Mouse (Mus musculus) CH12.LX (cell line): ENCODE results near the gene Pias4. TPM values are rescaled to one million over a fixed set of nuclear protein-coding genes. Genes with fewer than 3 reads are reported as not detected.

ENCODE experiments used
- DNase-seq: peaks from one replicate; pipeline ENCODE4 v3.0.0-alpha.2; 2013; ENCODE audit errors: extremely low read depth
- H3K27ac ChIP-seq: 2 replicates; pipeline ENCODE4 v1.5.1; 2012; ENCODE audit warnings: low read depth, mild to moderate bottlenecking, control low read depth, moderate library complexity; ENCODE audit not compliant: insufficient read depth
- H3K27me3 ChIP-seq: replicated peaks from 2 replicates; pipeline ENCODE3; 2012; ENCODE audit warnings: inconsistent platforms
- H3K36me3 ChIP-seq, 2 experiments: replicated peaks in 1 of 2; 2 replicates each; pipeline versions ENCODE3 to v1.6.1; 2012; ENCODE audit warnings: inconsistent platforms in 1 of 2, low read length in 1 of 2, mild to moderate bottlenecking in 1 of 2, mixed read lengths in 1 of 2, moderate library complexity in 1 of 2; ENCODE audit not compliant: control insufficient read depth in 1 of 2, insufficient read depth in 1 of 2
- H3K4me1 ChIP-seq, 2 experiments: 2 replicates each; pipeline ENCODE4 v1.6.1; 2012; ENCODE audit warnings: inconsistent platforms in 1 of 2, moderate library complexity in 1 of 2; ENCODE audit not compliant: insufficient read depth in 2 of 2, control insufficient read depth in 1 of 2
- H3K4me2 ChIP-seq: 2 replicates; pipeline ENCODE4 v1.6.1; 2012; ENCODE audit warnings: low read depth, mild to moderate bottlenecking, control low read depth; ENCODE audit not compliant: poor library complexity, insufficient read depth, severe bottlenecking
- H3K4me3 ChIP-seq, 3 experiments: fragments of 150-350 bp in 1 of 3; sonication (generic) in 1 of 3; replicated peaks in 1 of 3; 2 replicates each; pipeline versions ENCODE3 to v1.5.1; 2011 to 2012; ENCODE audit warnings: low read depth in 2 of 3, low read length in 2 of 3, mild to moderate bottlenecking in 2 of 3, moderate library complexity in 2 of 3, control low read depth in 1 of 3, improper control_type of control experiment in 1 of 3, inconsistent platforms in 1 of 3, mixed read lengths in 1 of 3; ENCODE audit not compliant: poor library complexity in 1 of 3
- H3K79me2 ChIP-seq: replicated peaks from 2 replicates; pipeline ENCODE4 v1.6.1; 2012; ENCODE audit warnings: mild to moderate bottlenecking, moderate library complexity; ENCODE audit not compliant: control insufficient read depth, poor library complexity, insufficient read depth, severe bottlenecking; ENCODE audit errors: extremely low read depth
- H3K9ac ChIP-seq: 2 replicates; pipeline ENCODE4 v1.6.1; 2012; ENCODE audit warnings: low read depth, mild to moderate bottlenecking, control low read depth, moderate library complexity; ENCODE audit not compliant: insufficient read depth
- H3K9me3 ChIP-seq: replicated peaks from 2 replicates; pipeline ENCODE3; 2012; ENCODE audit warnings: low read length, inconsistent platforms, mixed read lengths
- BHLHE40 ChIP-seq: IDR thresholded peaks from 2 replicates; pipeline ENCODE4 v1.6.1; 2011; ENCODE audit warnings: mild to moderate bottlenecking, low read depth, low read length, improper control_type of control experiment
- CHD1 ChIP-seq: IDR thresholded peaks from 2 replicates; pipeline ENCODE4 v1.6.1; 2012; ENCODE audit warnings: low read depth, low read length, improper control_type of control experiment, inconsistent platforms
- CHD2 ChIP-seq: IDR thresholded peaks from 2 replicates; pipeline ENCODE4 v1.6.1; 2011; ENCODE audit warnings: low read length, improper control_type of control experiment
- CTCF ChIP-seq, 2 experiments: IDR thresholded peaks in 1 of 2; conservative IDR thresholded peaks in 1 of 2; 2 replicates each; pipeline ENCODE4 v1.5.1; 2011 to 2012; ENCODE audit warnings: low read depth in 2 of 2, low read length in 2 of 2, improper control_type of control experiment in 1 of 2, inconsistent platforms in 1 of 2, mild to moderate bottlenecking in 1 of 2, moderate library complexity in 1 of 2
- E2F4 ChIP-seq: IDR thresholded peaks from 2 replicates; pipeline ENCODE4 v1.6.1; 2011; ENCODE audit warnings: low read depth, low read length, improper control_type of control experiment; ENCODE audit not compliant: insufficient replicate concordance
- ELF1 ChIP-seq: IDR thresholded peaks from 2 replicates; pipeline ENCODE4 v1.6.1; 2014; ENCODE audit warnings: low read depth, mild to moderate bottlenecking, inconsistent platforms, low read length, improper control_type of control experiment
- EP300 ChIP-seq: IDR thresholded peaks from 2 replicates; pipeline ENCODE4 v1.6.1; 2011; ENCODE audit warnings: low read length, improper control_type of control experiment
- ETS1 ChIP-seq: conservative IDR thresholded peaks from 2 replicates; pipeline ENCODE4 v1.6.1; 2012; ENCODE audit warnings: low read depth, mild to moderate bottlenecking, inconsistent platforms, low read length, improper control_type of control experiment, moderate library complexity
- GABPA ChIP-seq: IDR thresholded peaks from 2 replicates; pipeline ENCODE4 v1.6.1; 2012; ENCODE audit warnings: low read depth, low read length, improper control_type of control experiment, inconsistent platforms; ENCODE audit not compliant: insufficient replicate concordance
- IRF4 ChIP-seq: IDR thresholded peaks from 2 replicates; pipeline ENCODE4 v1.6.1; 2014; ENCODE audit warnings: low read depth, mild to moderate bottlenecking, inconsistent platforms, low read length, improper control_type of control experiment
- JUND ChIP-seq: conservative IDR thresholded peaks from 2 replicates; pipeline ENCODE4 v1.6.1; 2011; ENCODE audit warnings: low read depth, low read length, improper control_type of control experiment
- KAT2A ChIP-seq: IDR thresholded peaks from 2 replicates; pipeline ENCODE4 v1.6.1; 2012; ENCODE audit warnings: low read length, improper control_type of control experiment, inconsistent platforms; ENCODE audit not compliant: insufficient replicate concordance
- MAFK ChIP-seq: IDR thresholded peaks from 2 replicates; pipeline ENCODE4 v1.6.1; 2011; ENCODE audit warnings: low read length, improper control_type of control experiment; ENCODE audit not compliant: insufficient replicate concordance
- MAX ChIP-seq: IDR thresholded peaks from 2 replicates; pipeline ENCODE4 v1.6.1; 2011; ENCODE audit warnings: low read length, improper control_type of control experiment
- MXI1 ChIP-seq: IDR thresholded peaks from 2 replicates; pipeline ENCODE4 v1.6.1; 2011; ENCODE audit warnings: mild to moderate bottlenecking, low read depth, low read length, improper control_type of control experiment
- MYC ChIP-seq: IDR thresholded peaks from 2 replicates; pipeline ENCODE4 v1.6.1; 2011; ENCODE audit warnings: low read depth, mild to moderate bottlenecking, improper control_type of control experiment, low read length
- NELFE ChIP-seq: IDR thresholded peaks from 2 replicates; pipeline ENCODE4 v1.6.1; 2011; ENCODE audit warnings: low read depth, low read length, improper control_type of control experiment
- NRF1 ChIP-seq: IDR thresholded peaks from 2 replicates; pipeline ENCODE4 v1.6.1; 2014; ENCODE audit warnings: low read depth, mild to moderate bottlenecking, inconsistent platforms, low read length, improper control_type of control experiment, moderate library complexity
- POLR2A ChIP-seq: IDR thresholded peaks from 2 replicates; pipeline ENCODE4 v1.6.1; 2011; ENCODE audit warnings: low read depth, mild to moderate bottlenecking, improper control_type of control experiment, low read length
- RAD21 ChIP-seq: IDR thresholded peaks from 2 replicates; pipeline ENCODE4 v1.6.1; 2011; ENCODE audit warnings: low read depth, mild to moderate bottlenecking, low read length, improper control_type of control experiment, moderate library complexity
- SIN3A ChIP-seq: IDR thresholded peaks from 2 replicates; pipeline ENCODE4 v1.6.1; 2012; ENCODE audit warnings: low read length, improper control_type of control experiment, inconsistent platforms
- TCF12 ChIP-seq: IDR thresholded peaks from 2 replicates; pipeline ENCODE4 v1.6.1; 2014; ENCODE audit warnings: low read depth, mild to moderate bottlenecking, inconsistent platforms, low read length, improper control_type of control experiment
- UBTF ChIP-seq: IDR thresholded peaks from 2 replicates; pipeline ENCODE4 v1.6.1; 2012; ENCODE audit warnings: low read depth, mild to moderate bottlenecking, inconsistent platforms, low read length, improper control_type of control experiment, moderate library complexity
- USF1 ChIP-seq: IDR thresholded peaks from 2 replicates; pipeline ENCODE4 v1.6.1; 2014; ENCODE audit warnings: low read depth, mild to moderate bottlenecking, inconsistent platforms, low read length, improper control_type of control experiment
- USF2 ChIP-seq: conservative IDR thresholded peaks from 2 replicates; pipeline ENCODE4 v1.6.1; 2011; ENCODE audit warnings: low read depth, low read length, improper control_type of control experiment
- ZMIZ1 ChIP-seq: IDR thresholded peaks from 2 replicates; pipeline ENCODE4 v1.6.1; 2012; ENCODE audit warnings: low read depth, mild to moderate bottlenecking, inconsistent platforms, low read length, improper control_type of control experiment
- dilution Hi-C: fragments of 300-500 bp; cut with MboI; formaldehyde crosslinking; loops from 2 replicates; pipeline ENCODE4 v1.14.3; 2020; ENCODE audit warnings: low sequenced_read_pairs; ENCODE audit not compliant: extremely low pct_unique_long_range_greater_than_20kb, extremely low pct_ligation_motif_present
- in situ Hi-C: fragments of 300-500 bp; cut with MboI; formaldehyde crosslinking; loops from 3 replicates; pipeline ENCODE4 v1.14.3; 2019; ENCODE audit warnings: low sequenced_read_pairs, low pct_ligation_motif_present, low pct_unique_long_range_greater_than_20kb, mixed read lengths
- polyA plus RNA-seq: library from polyadenylated mRNA; unstranded; fragments of >175 nt; gene quantifications from 2 replicates; pipeline ENCODE4 v1.2.1, GENCODE M21; 2012; ENCODE audit warnings: low read depth; ENCODE audit not compliant: insufficient read length
- total RNA-seq, 2 experiments: library from RNA; depleted of rRNA; stranded (reverse); fragments of 300-350 nt in 1 of 2; fragments of >200 nt in 1 of 2; gene quantifications; 2 replicates each; pipeline ENCODE4 v1.2.3; 2012 to 2014

Pias4 gene
- total and polyA plus RNA-seq, 3 experiments = 15.3 to 33.5 (median 26.6) TPM

DNA sequence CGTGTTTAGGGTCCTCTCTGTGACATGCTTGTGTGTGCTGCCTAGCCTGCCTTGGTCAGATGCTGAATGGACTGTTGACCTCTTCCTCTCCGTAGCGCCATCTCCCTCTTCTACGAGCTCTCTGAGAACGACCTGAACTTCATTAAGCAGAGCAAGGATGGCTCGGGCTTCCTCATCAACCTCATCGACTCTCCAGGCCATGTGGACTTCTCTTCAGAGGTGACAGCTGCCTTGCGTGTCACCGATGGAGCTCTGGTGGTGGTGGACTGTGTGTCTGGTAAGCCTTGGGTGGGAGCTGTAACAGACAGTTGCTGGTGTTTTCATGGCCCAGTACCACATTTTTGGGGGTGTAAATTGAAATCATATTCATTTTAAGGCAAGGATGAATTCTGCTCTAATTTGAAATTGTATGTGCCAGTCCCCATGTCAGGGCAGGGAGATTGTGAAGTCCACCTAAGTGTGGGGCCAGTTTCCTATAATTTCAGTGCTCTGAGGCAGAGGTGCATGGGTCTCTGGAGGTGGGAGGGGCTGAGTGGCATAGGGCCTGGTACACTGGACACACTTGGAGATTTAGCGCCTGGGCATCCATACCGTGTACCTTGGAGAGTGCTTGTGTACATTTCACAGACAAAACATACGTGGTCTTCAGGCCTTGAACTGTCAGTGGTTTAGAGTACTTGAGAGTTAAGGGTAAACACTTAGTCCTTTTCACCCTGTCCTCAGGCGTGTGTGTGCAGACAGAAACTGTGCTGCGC, 10.4 kb upstream of the Pias4 start:
- peak overlapping the region; percentile 96 to 99 (median 99) for H3K4me3 ChIP-seq
- dilution Hi-C loops (no loop called here), in situ Hi-C loops (loop anchor here (10.0 kb wide), 1 partner anchor 103 kb away; the partner anchor contains the start of gene Thop1)
- peaks cover 39% of the 10 kb centered on the region for H3K79me2 ChIP-seq
- peak overlapping the region; percentile 98 for H3K9ac ChIP-seq
- TF ChIP-seq MXI1 (0 out of 2 replicates have a peak, but pooled peaks have one; percentile 1), CTCF (conservative IDR thresholded peaks at IDR 0.05 in 1 of 2, IDR thresholded peaks at IDR 0.05 in 1 of 2; ENCODE audit: low read depth in 2 of 2, low read length in 2 of 2) (no peak)
- H3K4me2 ChIP-seq = peak overlapping the region; percentile 60
- peaks cover 22 to 47% of the 10 kb centered on the region in 2 experiments for H3K4me1 ChIP-seq
- no peak for DNase-seq
- no peaks in the 10 kb centered on the region for H3K27me3 ChIP-seq
- H3K9me3 ChIP-seq = no peaks in the 10 kb centered on the region
- H3K36me3 ChIP-seq = peaks cover 53 to 54% of the 10 kb centered on the region in 2 experiments
- H3K27ac ChIP-seq = peak overlapping the region; percentile 84

DNA sequence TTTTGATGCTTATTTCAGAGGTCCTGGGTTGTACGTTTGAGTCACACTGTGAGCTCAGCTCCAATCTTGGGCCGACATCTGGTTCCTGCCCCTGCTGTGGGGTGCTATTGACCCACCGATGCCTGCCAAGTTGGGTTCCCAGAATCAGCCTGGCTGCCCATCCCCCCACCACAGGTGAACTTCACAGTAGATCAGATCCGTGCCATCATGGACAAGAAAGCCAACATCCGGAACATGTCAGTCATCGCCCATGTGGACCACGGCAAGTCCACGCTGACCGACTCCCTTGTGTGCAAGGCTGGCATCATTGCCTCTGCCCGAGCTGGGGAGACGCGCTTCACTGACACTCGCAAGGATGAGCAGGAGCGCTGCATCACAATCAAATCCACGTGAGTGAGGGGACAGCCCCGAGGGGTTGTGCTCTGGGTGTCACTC, 9.8 kb upstream of the Pias4 start:
- no peaks in the 10 kb centered on the region for H3K9me3 ChIP-seq
- in situ Hi-C loops = loop anchor here (10.0 kb wide), 1 partner anchor 103 kb away; the partner anchor contains the start of gene Thop1
- no peak for DNase-seq
- H3K27me3 ChIP-seq = no peaks in the 10 kb centered on the region
- peak overlapping the region; percentile 60 for H3K4me2 ChIP-seq
- H3K36me3 ChIP-seq = peaks cover 52% of the 10 kb centered on the region in 2 experiments
- H3K4me1 ChIP-seq = peaks cover 22 to 47% of the 10 kb centered on the region in 2 experiments
- TF ChIP-seq KAT2A (no peak), GABPA (no peak), E2F4 (no peak), NRF1 (no peak), SIN3A (no peak; the same call in 1 of the 2 replicates), ELF1 (no peak), CTCF (conservative IDR thresholded peaks at IDR 0.05 in 1 of 2, IDR thresholded peaks at IDR 0.05 in 1 of 2; ENCODE audit: low read depth in 2 of 2, low read length in 2 of 2) (no peak), ZMIZ1 (no peak; the same call in 1 of the 2 replicates), MAFK (no peak), NELFE (0 out of 2 replicates have a peak, but pooled peaks have one; percentile 34), USF2 (no peak), POLR2A (0 out of 2 replicates have a peak, but pooled peaks have one; percentile 4), JUND (no peak), MYC (peak; percentile 41; the same call in 1 of the 2 replicates), MXI1 (peak; percentile 78; the same call in 1 of the 2 replicates), CHD2 (peak; percentile 60), CHD1 (no peak), USF1 (no peak), TCF12 (0 out of 2 replicates have a peak, but pooled peaks have one; percentile 18), BHLHE40 (peak; percentile 40), ETS1 (no peak), UBTF (no peak), RAD21 (no peak), MAX (no peak; the same call in 1 of the 2 replicates), EP300 (no peak), IRF4 (no peak)
- TF ChIP-seq, all 38 proteins: peak for 7
- Histone ChIP-seq H3K79me2 (peaks cover 39% of the 10 kb centered on the region), H3K9ac (peak overlapping the region; percentile 98), H3K4me3 (peak overlapping the region; percentile 96 to 99 (median 99)), H3K27ac (peak overlapping the region; percentile 84)
- dilution Hi-C loops = no loop called here
